Mouse (Mus musculus): Measurements from ENCODE around the gene Psmd11. TPM values are rescaled to one million over a fixed set of nuclear protein-coding genes. Genes with fewer than 3 reads are reported as not detected.

Psmd11 gene
- polyA plus RNA-seq, 1 experiment from 2014 or later, result 156 TPM

- no peak overlapping the region for H3K4me2 ChIP-seq
- H3K9ac ChIP-seq, result no peak overlapping the region
- no peak overlapping the region for H3K27ac ChIP-seq (replicated peaks)
- peaks cover 5% of the 10 kb centered on the region; the same call in 1 of the 2 replicates for H3K27me3 ChIP-seq
- no peak for ATAC-seq (ENCODE audit: insufficient read depth)
- WGBS (ENCODE audit: insufficient replicate concordance), result 52% methylated on average over 12 of the region's 12 CpGs
- H3K4me1 ChIP-seq (replicated peaks), result no peaks in the 10 kb centered on the region
- H3K4me3 ChIP-seq (replicated peaks), result no peak overlapping the region
- no peaks in the 10 kb centered on the region for H3K9me3 ChIP-seq (replicated peaks)
- no peaks in the 10 kb centered on the region for H3K36me3 ChIP-seq (replicated peaks)
Measured at GRCm38 (mm10) chr11:80484191-80484791, 55.9 kb downstream of the Psmd11 start.

- no peak overlapping the region for H3K27ac ChIP-seq (replicated peaks)
- no peak for ATAC-seq (ENCODE audit: insufficient read depth)
- no peak overlapping the region for H3K4me2 ChIP-seq
- no peak overlapping the region for H3K4me3 ChIP-seq (replicated peaks)
- no peaks in the 10 kb centered on the region for H3K36me3 ChIP-seq (replicated peaks)
- no peak overlapping the region for H3K9ac ChIP-seq
- H3K4me1 ChIP-seq (replicated peaks), result no peaks in the 10 kb centered on the region
- H3K27me3 ChIP-seq, result no peaks in the 10 kb centered on the region
- WGBS (ENCODE audit: insufficient replicate concordance), result 62% methylated on average over 9 of the region's 9 CpGs
- H3K9me3 ChIP-seq (replicated peaks), result no peaks in the 10 kb centered on the region
Measured at GRCm38 (mm10) chr11:80485120-80485551, 56.7 kb downstream of the Psmd11 start.

- no peak overlapping the region for H3K4me3 ChIP-seq (replicated peaks)
- H3K27ac ChIP-seq (replicated peaks), result no peak overlapping the region
- H3K9me3 ChIP-seq (replicated peaks), result no peaks in the 10 kb centered on the region
- no peak overlapping the region for H3K9ac ChIP-seq
- H3K27me3 ChIP-seq, result no peaks in the 10 kb centered on the region
- 74% methylated on average over 10 of the region's 10 CpGs for WGBS (ENCODE audit: insufficient replicate concordance)
- no peak overlapping the region for H3K4me2 ChIP-seq
- no peaks in the 10 kb centered on the region for H3K4me1 ChIP-seq (replicated peaks)
- no peaks in the 10 kb centered on the region for H3K36me3 ChIP-seq (replicated peaks)
- ATAC-seq (ENCODE audit: insufficient read depth), result no peak
Measured at GRCm38 (mm10) chr11:80485622-80486206, 57.3 kb downstream of the Psmd11 start.

- WGBS (ENCODE audit: insufficient replicate concordance), result 72% methylated on average over 15 of the region's 15 CpGs
- ATAC-seq (ENCODE audit: insufficient read depth), result no peak
- no peak overlapping the region for H3K4me2 ChIP-seq
- no peak overlapping the region for H3K9ac ChIP-seq
- no peaks in the 10 kb centered on the region for H3K4me1 ChIP-seq (replicated peaks)
- H3K27ac ChIP-seq (replicated peaks), result no peak overlapping the region
- no peaks in the 10 kb centered on the region for H3K27me3 ChIP-seq
- H3K4me3 ChIP-seq (replicated peaks), result no peak overlapping the region
- H3K36me3 ChIP-seq (replicated peaks), result no peaks in the 10 kb centered on the region
- no peaks in the 10 kb centered on the region for H3K9me3 ChIP-seq (replicated peaks)
Measured at GRCm38 (mm10) chr11:80487904-80488587, 59.6 kb downstream of the Psmd11 start.

GRCm38 (mm10) chr11:80489172-80489881, 60.9 kb downstream of the Psmd11 start:
- 31% methylated on average over 12 of the region's 12 CpGs for WGBS (ENCODE audit: insufficient replicate concordance)
- Histone ChIP-seq H3K36me3 (replicated peaks) (no peaks in the 10 kb centered on the region), H3K4me3 (replicated peaks) (no peak overlapping the region), H3K9me3 (replicated peaks) (no peaks in the 10 kb centered on the region), H3K27ac (replicated peaks) (0 out of 2 replicates have a peak overlapping the region, but pooled peaks have one; percentile 8), H3K9ac (no peak overlapping the region), H3K4me1 (replicated peaks) (no peaks in the 10 kb centered on the region), H3K27me3 (no peaks in the 10 kb centered on the region), H3K4me2 (no peak overlapping the region; the same call in 1 of the 2 replicates)
- 0 out of 2 replicates have a peak, but pooled peaks have one; percentile 6 for ATAC-seq (ENCODE audit: insufficient read depth)

GRCm38 (mm10) chr11:80489882-80490196, 61.4 kb downstream of the Psmd11 start:
- 0 out of 2 replicates have a peak, but pooled peaks have one; percentile 27 for ATAC-seq (ENCODE audit: insufficient read depth)
- Histone ChIP-seq H3K4me3 (replicated peaks) (no peak overlapping the region), H3K9ac (no peak overlapping the region), H3K4me2 (no peak overlapping the region), H3K36me3 (replicated peaks) (no peaks in the 10 kb centered on the region), H3K4me1 (replicated peaks) (no peaks in the 10 kb centered on the region), H3K27ac (replicated peaks) (no peak overlapping the region), H3K9me3 (replicated peaks) (no peaks in the 10 kb centered on the region), H3K27me3 (no peaks in the 10 kb centered on the region)
- WGBS (ENCODE audit: insufficient replicate concordance), result 14% methylated on average over 5 of the region's 5 CpGs

GRCm38 (mm10) chr11:80490831-80491230, 62.4 kb downstream of the Psmd11 start:
- WGBS (ENCODE audit: insufficient replicate concordance), result 73% methylated on average over 10 of the region's 10 CpGs
- Histone ChIP-seq H3K27ac (replicated peaks) (no peak overlapping the region), H3K4me2 (no peak overlapping the region), H3K4me1 (replicated peaks) (no peaks in the 10 kb centered on the region), H3K4me3 (replicated peaks) (no peak overlapping the region), H3K36me3 (replicated peaks) (no peaks in the 10 kb centered on the region), H3K27me3 (no peaks in the 10 kb centered on the region), H3K9ac (no peak overlapping the region), H3K9me3 (replicated peaks) (no peaks in the 10 kb centered on the region)
- no peak for ATAC-seq (ENCODE audit: insufficient read depth)

- 74% methylated on average over 5 of the region's 5 CpGs for WGBS (ENCODE audit: insufficient replicate concordance)
Measured at GRCm38 (mm10) chr11:80493186-80493585, 64.8 kb downstream of the Psmd11 start.

GRCm38 (mm10) chr11:80494852-80495251, 66.4 kb downstream of the Psmd11 start:
- H3K9ac ChIP-seq, result no peak overlapping the region
- ATAC-seq (ENCODE audit: insufficient read depth), result no peak
- no peak overlapping the region for H3K27ac ChIP-seq (replicated peaks)
- WGBS (ENCODE audit: insufficient replicate concordance), result 70% methylated on average over 9 of the region's 9 CpGs
- H3K36me3 ChIP-seq (replicated peaks), result no peaks in the 10 kb centered on the region
- H3K27me3 ChIP-seq, result no peaks in the 10 kb centered on the region
- no peak overlapping the region for H3K4me3 ChIP-seq (replicated peaks)
- no peaks in the 10 kb centered on the region for H3K4me1 ChIP-seq (replicated peaks)
- no peak overlapping the region for H3K4me2 ChIP-seq
- no peaks in the 10 kb centered on the region for H3K9me3 ChIP-seq (replicated peaks)

More at GRCm38 (mm10) chr11:80493186-80493585, 64.8 kb downstream of the Psmd11 start:
- Histone ChIP-seq H3K9me3 (replicated peaks) (no peaks in the 10 kb centered on the region), H3K27ac (replicated peaks) (no peak overlapping the region), H3K4me3 (replicated peaks) (no peak overlapping the region), H3K4me1 (replicated peaks) (no peaks in the 10 kb centered on the region), H3K4me2 (no peak overlapping the region), H3K27me3 (no peaks in the 10 kb centered on the region), H3K36me3 (replicated peaks) (no peaks in the 10 kb centered on the region), H3K9ac (no peak overlapping the region)
- no peak for ATAC-seq (ENCODE audit: insufficient read depth)

GRCm38 (mm10) chr11:80495972-80496371, 67.6 kb downstream of the Psmd11 start:
- H3K27me3 ChIP-seq, result no peaks in the 10 kb centered on the region
- WGBS (ENCODE audit: insufficient replicate concordance), result 82% methylated on average over 6 of the region's 6 CpGs
- no peaks in the 10 kb centered on the region for H3K36me3 ChIP-seq (replicated peaks)
- ATAC-seq (ENCODE audit: insufficient read depth), result no peak
- H3K4me2 ChIP-seq, result no peak overlapping the region
- no peak overlapping the region for H3K27ac ChIP-seq (replicated peaks)
- no peaks in the 10 kb centered on the region for H3K4me1 ChIP-seq (replicated peaks)
- no peaks in the 10 kb centered on the region for H3K9me3 ChIP-seq (replicated peaks)
- no peak overlapping the region for H3K4me3 ChIP-seq (replicated peaks)
- H3K9ac ChIP-seq, result no peak overlapping the region

GRCm38 (mm10) chr11:80496640-80497039, 68.2 kb downstream of the Psmd11 start:
- ATAC-seq (ENCODE audit: insufficient read depth), result no peak
- H3K9ac ChIP-seq, result no peak overlapping the region
- H3K4me3 ChIP-seq (replicated peaks), result no peak overlapping the region
- no peak overlapping the region for H3K27ac ChIP-seq (replicated peaks)
- H3K4me1 ChIP-seq (replicated peaks), result no peaks in the 10 kb centered on the region
- H3K4me2 ChIP-seq, result no peak overlapping the region
- 81% methylated on average over 1 of the region's 1 CpGs for WGBS (ENCODE audit: insufficient replicate concordance)
- no peaks in the 10 kb centered on the region for H3K9me3 ChIP-seq (replicated peaks)
- H3K36me3 ChIP-seq (replicated peaks), result no peaks in the 10 kb centered on the region
- H3K27me3 ChIP-seq, result no peaks in the 10 kb centered on the region
